Comparison of ENCODE assay signal across 14 mouse cellular contexts in the genomic region with DNA sequence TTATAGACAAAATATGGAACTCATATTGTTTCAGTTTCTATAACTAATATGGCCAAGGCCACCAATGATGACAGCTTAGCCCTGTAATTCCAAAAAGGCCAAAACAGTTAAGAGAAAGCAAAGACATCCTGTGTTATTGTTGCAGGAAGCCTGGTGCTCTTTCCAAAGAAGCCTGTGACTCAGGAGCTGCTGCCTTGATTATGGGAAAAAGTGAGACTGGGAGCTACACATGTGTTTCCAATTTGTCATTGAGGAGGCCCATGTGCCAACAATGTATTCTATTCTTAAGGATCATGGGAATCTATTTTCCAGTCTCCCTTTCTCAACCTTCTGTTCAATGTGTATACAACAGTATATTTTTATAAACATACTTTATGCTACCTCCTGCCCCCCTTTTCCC.
"Had no signal": no experiment of that assay in that cellular context is flagged by ENCODE, and none has a peak within 500 bp of the region (broad histone marks: within the 10 kb centered on the region; RNA-seq: fewer than 3 reads in every experiment).

No protein-coding gene starts in this region.

- H3K4me3 ChIP-seq: kidney, embryonic 15.5 days; liver, embryonic 15.5 days; midbrain, embryonic 10.5 days; myocyte; neural tube, embryonic 15.5 days had no signal

- H3K36me3 ChIP-seq: kidney, embryonic 15.5 days; liver, embryonic 15.5 days; midbrain, embryonic 10.5 days; neural tube, embryonic 15.5 days had no signal

- DNase-seq: kidney, postnatal 14 days; lung, adult 2 months; lung, postnatal 4 days; midbrain, embryonic 14.5 days; spleen, adult 18-20 months; thymus, adult 2 months; thymus, postnatal 25 days had no signal

- H3K9ac ChIP-seq: kidney, embryonic 15.5 days; liver, embryonic 15.5 days; neural tube, embryonic 15.5 days had no signal

- H3K4me1 ChIP-seq: kidney, embryonic 15.5 days; liver, embryonic 15.5 days; midbrain, embryonic 10.5 days; neural tube, embryonic 15.5 days had no signal

- H3K27me3 ChIP-seq: kidney, embryonic 15.5 days; liver, embryonic 15.5 days; neural tube, embryonic 15.5 days had no signal

- ATAC-seq: lung, postnatal 0 days had no signal

- H3K27ac ChIP-seq: kidney, embryonic 15.5 days; liver, embryonic 15.5 days; midbrain, embryonic 10.5 days; neural tube, embryonic 15.5 days had no signal

- H3K4me2 ChIP-seq: kidney, embryonic 15.5 days; liver, embryonic 11.5 days; liver, embryonic 15.5 days; neural tube, embryonic 15.5 days had no signal

- H3K9me3 ChIP-seq: kidney, embryonic 15.5 days; liver, embryonic 15.5 days; midbrain, embryonic 10.5 days; neural tube, embryonic 15.5 days had no signal
